Mouse (Mus musculus) small intestine, adult 2 months (tissue): ENCODE results near the gene Sdhaf1. TPM values are rescaled to one million over a fixed set of nuclear protein-coding genes. Genes with fewer than 3 reads are reported as not detected.

Source experiments
- H3K27ac ChIP-seq: fragments of 200-500 bp; 2 replicates; pipeline ENCODE4 v1.5.1; 2012; ENCODE audit warnings: low read depth, low read length, control low read depth, inconsistent platforms; ENCODE audit not compliant: insufficient read depth
- H3K27me3 ChIP-seq: fragments of 200-500 bp; 2 replicates; pipeline ENCODE4 v1.6.1; 2012; ENCODE audit warnings: mild to moderate bottlenecking, moderate library complexity, low read length, inconsistent platforms; ENCODE audit not compliant: control insufficient read depth, insufficient read depth
- H3K36me3 ChIP-seq: fragments of 200-500 bp; 2 replicates; pipeline ENCODE4 v1.6.1; 2012; ENCODE audit warnings: mild to moderate bottlenecking, low read length, control low read depth, inconsistent platforms; ENCODE audit not compliant: control insufficient read depth, insufficient read depth
- H3K4me1 ChIP-seq: fragments of 200-500 bp; 2 replicates; pipeline ENCODE4 v1.6.1; 2012; ENCODE audit warnings: low read length, inconsistent platforms, mixed read lengths; ENCODE audit not compliant: control insufficient read depth, insufficient read depth, insufficient read length
- H3K4me3 ChIP-seq: fragments of 200-500 bp; 2 replicates; pipeline ENCODE4 v1.5.1; 2012; ENCODE audit warnings: low read depth, mild to moderate bottlenecking, control low read depth, inconsistent platforms, low read length, moderate library complexity
- CTCF ChIP-seq: fragments of 200-500 bp; IDR thresholded peaks from 2 replicates; pipeline ENCODE4 v1.5.1; 2012; ENCODE audit warnings: low read depth, mild to moderate bottlenecking, control low read depth, inconsistent platforms, low read length, moderate library complexity, mixed read lengths; ENCODE audit not compliant: insufficient replicate concordance, insufficient read length; ENCODE audit errors: extremely low read depth
- POLR2A ChIP-seq: fragments of 200-500 bp; IDR thresholded peaks from 2 replicates; pipeline ENCODE4 v1.6.1; 2012; ENCODE audit warnings: low read depth, mild to moderate bottlenecking, control low read depth, inconsistent platforms, low read length, moderate library complexity
- WGBS: fragments of 180-500 bp; shearing (Covaris S2); methylation state at CpG from one replicate; pipeline ENCODE4 v1.1.7; 2018; 5-methylcytosine and 5-hydroxymethylcytosine counted together
- polyA plus RNA-seq: library from polyadenylated mRNA; depleted of rRNA; stranded (reverse); fragments of >200 nt; gene quantifications from 2 replicates; pipeline ENCODE4 v1.2.3, GENCODE M21; 2012; rRNA removed

The Sdhaf1 gene
- polyA plus RNA-seq, 1 experiment, result 23.4 TPM

DNA sequence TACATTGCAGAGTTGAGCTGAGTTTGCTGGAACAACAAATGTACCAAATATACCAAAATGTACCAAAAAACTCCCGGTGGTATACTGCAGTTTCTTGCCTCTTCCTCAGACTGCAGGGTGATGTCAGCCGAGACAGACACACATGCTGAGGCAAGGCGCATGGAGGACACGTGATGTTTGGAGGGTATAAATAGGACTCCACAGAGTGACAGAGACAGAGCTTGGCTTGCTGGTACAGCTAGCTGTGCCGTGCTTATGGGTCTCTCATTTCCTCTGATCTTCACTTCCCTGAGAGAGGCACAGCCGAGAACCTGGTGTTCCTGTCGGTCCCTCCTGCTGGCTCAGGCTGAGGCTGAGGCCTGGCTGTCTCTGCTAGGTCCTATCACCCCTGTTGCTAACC lies 41.0 kb downstream of the Sdhaf1 start:
- Histone ChIP-seq H3K4me1 (peaks cover 2% of the 10 kb centered on the region), H3K27me3 (no peaks in the 10 kb centered on the region), H3K4me3 (no peak overlapping the region), H3K36me3 (no peaks in the 10 kb centered on the region), H3K27ac (no peak overlapping the region)
- TF ChIP-seq CTCF (no peak), POLR2A (no peak)
- WGBS, result 82% methylated on average over 7 of the region's 7 CpGs

DNA sequence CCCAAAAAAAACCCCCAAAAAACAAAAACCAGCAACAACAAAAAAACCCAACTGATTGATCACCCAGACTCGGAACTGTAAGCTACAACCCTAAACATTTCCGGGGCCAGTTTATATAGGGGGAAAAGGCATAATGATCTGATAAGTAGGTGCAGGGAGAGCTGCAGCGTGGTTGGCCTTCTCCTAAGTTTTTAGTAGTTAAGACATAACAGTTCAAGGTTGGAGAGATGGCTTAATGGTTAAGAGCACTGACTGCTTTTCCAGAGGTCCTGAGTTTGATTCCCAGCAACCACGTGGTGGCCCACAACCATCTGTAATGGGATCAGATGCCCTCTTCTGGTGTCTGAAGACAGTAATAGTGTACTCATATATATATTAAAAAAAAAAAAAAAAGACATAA lies 42.2 kb downstream of the Sdhaf1 start:
- Histone ChIP-seq H3K4me3 (no peak overlapping the region), H3K27ac (no peak overlapping the region), H3K4me1 (peaks cover 2% of the 10 kb centered on the region), H3K27me3 (no peaks in the 10 kb centered on the region), H3K36me3 (no peaks in the 10 kb centered on the region)
- WGBS, result 71% methylated on average over 4 of the region's 4 CpGs
- TF ChIP-seq POLR2A (no peak), CTCF (no peak)

DNA sequence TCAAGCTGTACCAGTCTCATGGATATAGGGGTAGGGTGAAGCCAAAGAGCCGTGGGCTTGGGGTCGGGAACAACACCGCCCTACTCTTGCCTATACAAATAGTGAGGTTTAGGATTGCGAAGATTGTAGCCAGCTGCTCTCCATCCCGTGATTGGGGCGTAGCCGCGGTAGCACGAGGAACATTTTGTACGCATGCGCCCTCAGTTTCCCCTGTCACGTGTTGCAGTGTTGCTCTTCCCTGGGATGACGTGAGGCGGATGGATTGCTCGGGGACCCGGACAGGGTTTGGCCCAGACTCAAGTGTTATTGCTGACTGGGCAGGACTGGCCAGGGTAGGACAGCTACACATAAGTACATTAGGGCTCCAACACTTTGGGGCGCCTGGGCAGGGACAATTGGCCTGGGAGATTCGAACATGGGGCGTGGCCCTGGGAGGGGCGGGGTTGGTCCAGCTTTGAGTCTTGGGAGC lies 43.0 kb downstream of the Sdhaf1 start:
- Histone ChIP-seq H3K4me1 (peaks cover 2% of the 10 kb centered on the region), H3K27ac (peak overlapping the region; percentile 99)
- WGBS, result 1% methylated on average over 20 of the region's 20 CpGs

DNA sequence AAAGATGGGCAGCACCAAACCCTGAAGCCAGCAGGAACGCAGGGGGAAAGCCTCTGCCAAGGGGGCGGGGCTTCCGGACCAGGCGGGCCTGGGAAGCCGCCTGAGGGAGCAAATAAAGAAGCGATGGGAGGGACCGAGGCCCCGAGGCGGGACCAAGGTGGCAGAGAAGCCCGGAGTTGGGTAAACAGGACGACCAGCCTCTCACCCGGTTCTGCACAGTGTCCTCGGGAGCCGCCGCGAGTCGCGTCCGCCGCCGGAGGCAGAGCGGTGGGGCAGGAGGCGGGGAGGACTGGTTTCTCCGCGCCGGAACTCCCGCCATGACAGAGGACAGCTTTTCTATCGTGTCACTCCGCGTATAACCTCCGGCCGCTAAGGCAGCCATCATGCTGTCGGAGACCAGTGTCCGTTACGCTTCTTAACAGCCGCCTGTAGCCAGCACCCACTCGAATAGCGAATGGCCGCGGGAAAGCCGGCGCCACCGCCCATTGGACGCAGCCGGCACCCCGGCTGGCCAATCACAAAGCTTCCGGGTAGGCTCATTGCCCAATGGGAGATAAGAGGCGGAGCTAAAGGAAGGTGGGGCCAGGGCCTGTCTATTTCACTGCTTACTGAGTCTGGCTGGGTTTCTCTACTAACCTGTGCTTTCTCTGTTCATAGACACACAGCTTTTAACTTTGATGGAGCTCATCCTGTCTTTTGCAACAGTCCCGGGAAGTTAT lies 43.6 kb downstream of the Sdhaf1 start, which contains the start of the genes Thap8 and Wdr62:
Gene Thap8, plus strand, starts transcription at position 144 of the 719 bp plus-strand sequence.
Gene Wdr62, minus strand, starts transcription at position 469 of the 719 bp plus-strand sequence.
- peak within 1 kb of the TSS; percentile 95 for H3K4me3 ChIP-seq
- whole genome bisulfite sequencing, result under 1% methylated on average over 49 of the region's 49 CpGs
- H3K4me1 ChIP-seq, result peaks cover 2% of the 10 kb centered on the region
- no peak for TF ChIP-seq CTCF
- no peak for TF ChIP-seq POLR2A
- no peaks in the 10 kb centered on the region for H3K27me3 ChIP-seq
- no peaks in the 10 kb centered on the region for H3K36me3 ChIP-seq
- H3K27ac ChIP-seq, result peak within 1 kb of the TSS; percentile 99

More for the DNA sequence above, 43.0 kb downstream of the Sdhaf1 start:
- Histone ChIP-seq H3K36me3 (no peaks in the 10 kb centered on the region), H3K4me3 (peak overlapping the region; percentile 95), H3K27me3 (no peaks in the 10 kb centered on the region)
- no peak for TF ChIP-seq POLR2A
- no peak for TF ChIP-seq CTCF

DNA sequence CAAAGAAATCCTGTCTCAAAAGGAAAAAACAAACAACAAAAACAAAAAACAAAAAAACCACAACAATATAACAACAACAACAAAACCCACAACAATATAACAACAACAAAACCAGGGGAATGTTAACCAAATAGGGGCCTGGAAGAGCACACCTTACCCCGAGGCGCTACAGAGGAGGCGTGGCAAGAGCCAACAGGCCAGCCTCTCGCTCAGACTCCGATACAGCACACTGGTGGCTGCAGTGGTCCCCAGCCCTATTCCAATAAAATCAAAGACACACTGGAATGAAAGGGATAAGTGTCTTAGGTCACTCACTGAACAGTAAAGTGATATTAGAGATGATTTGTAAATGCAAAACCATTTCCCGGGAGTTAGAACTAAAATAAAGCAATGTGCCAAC lies 44.2 kb downstream of the Sdhaf1 start:
- Histone ChIP-seq H3K4me3 (peak overlapping the region; percentile 95), H3K36me3 (no peaks in the 10 kb centered on the region), H3K27ac (no peak overlapping the region), H3K27me3 (no peaks in the 10 kb centered on the region), H3K4me1 (peaks cover 2% of the 10 kb centered on the region)
- TF ChIP-seq CTCF (no peak), POLR2A (no peak)
- 1% methylated on average over 6 of the region's 6 CpGs for WGBS

DNA sequence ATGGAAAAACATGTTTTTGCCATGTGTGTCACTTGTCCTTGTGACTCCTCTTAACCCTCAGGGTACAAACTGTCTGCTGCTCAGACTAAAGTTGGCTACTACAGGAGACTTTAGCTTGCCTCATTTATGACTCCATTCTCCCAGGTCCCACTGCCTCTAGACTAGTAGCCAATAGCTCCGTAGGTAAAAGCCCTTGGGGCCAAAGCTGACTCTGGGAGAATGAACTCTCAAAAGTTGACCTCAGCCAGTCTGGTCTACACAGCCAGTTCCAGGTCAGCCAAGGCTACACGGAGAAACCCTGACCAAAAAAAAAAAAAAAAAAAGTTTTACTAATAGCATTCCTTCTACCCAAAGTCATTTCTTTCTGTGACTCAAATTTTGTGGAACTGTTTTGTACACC lies 44.8 kb downstream of the Sdhaf1 start:
- H3K4me1 ChIP-seq, result peaks cover 2% of the 10 kb centered on the region
- no peak overlapping the region for H3K27ac ChIP-seq
- H3K4me3 ChIP-seq, result no peak overlapping the region
- 46% methylated on average over 2 of the region's 2 CpGs for WGBS
- no peak for TF ChIP-seq POLR2A
- TF ChIP-seq CTCF, result no peak
- no peaks in the 10 kb centered on the region for H3K27me3 ChIP-seq
- no peaks in the 10 kb centered on the region for H3K36me3 ChIP-seq

DNA sequence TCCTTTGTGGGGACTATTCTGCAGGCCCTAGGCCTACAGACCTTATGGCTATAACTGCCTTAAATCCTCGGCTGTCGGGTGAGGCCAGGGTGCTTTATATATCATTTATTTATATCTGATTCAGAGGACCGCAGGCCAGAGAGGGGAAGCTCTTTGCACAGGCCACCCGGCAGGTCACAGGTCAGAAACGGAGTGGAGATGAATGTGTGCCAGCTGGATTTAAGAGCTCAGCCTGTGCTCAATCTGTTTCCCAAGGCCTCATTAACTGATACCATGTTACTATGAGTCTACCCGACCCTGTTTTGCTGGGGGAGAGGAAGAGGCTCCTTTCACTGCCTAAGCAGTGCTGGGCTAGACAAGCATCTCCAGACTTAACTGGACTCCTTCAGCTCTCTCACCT lies 49.3 kb downstream of the Sdhaf1 start:
- TF ChIP-seq CTCF (no peak), POLR2A (no peak)
- no peaks in the 10 kb centered on the region for H3K36me3 ChIP-seq
- H3K27me3 ChIP-seq, result no peaks in the 10 kb centered on the region
- no peak overlapping the region for H3K27ac ChIP-seq
- WGBS, result 80% methylated on average over 6 of the region's 6 CpGs
- H3K4me1 ChIP-seq, result no peaks in the 10 kb centered on the region
- H3K4me3 ChIP-seq, result no peak overlapping the region

Other genes with a start within 250 kb of the Sdhaf1 start
- gene Gm26920, start 233.5 kb downstream of the Sdhaf1 start, polyA plus RNA-seq, result 0.06 TPM in 1 of 2 replicates, not detected in the other
- 0.11 and 0.95 TPM in 2 replicates for gene Zfp566, start 233.4 kb downstream of the Sdhaf1 start, polyA plus RNA-seq
- 2.6 and 7.1 TPM in 2 replicates for gene Zfp260, start 229.1 kb downstream of the Sdhaf1 start, polyA plus RNA-seq
- 0.06 and 0.19 TPM in 2 replicates for gene Zfp382, start 202.0 kb downstream of the Sdhaf1 start, polyA plus RNA-seq
- gene Zfp146, start 154.1 kb downstream of the Sdhaf1 start, polyA plus RNA-seq, result 2.6 and 3.0 TPM in 2 replicates
- gene Cox7a1, start 139.8 kb downstream of the Sdhaf1 start, polyA plus RNA-seq, result 47.5 and 165 TPM in 2 replicates
- gene Capns1, start 125.1 kb downstream of the Sdhaf1 start, polyA plus RNA-seq, result 351 and 819 TPM in 2 replicates
- 59.2 and 86.9 TPM in 2 replicates for gene Polr2i, start 91.9 kb downstream of the Sdhaf1 start, polyA plus RNA-seq
- gene Tbcb, start 91.6 kb downstream of the Sdhaf1 start, polyA plus RNA-seq, result 24.6 and 45.2 TPM in 2 replicates
- 0.15 TPM in 1 of 2 replicates, not detected in the other for gene Ovol3, start 88.2 kb downstream of the Sdhaf1 start, polyA plus RNA-seq
- 0.16 TPM in 1 of 2 replicates, not detected in the other for gene Thap8, start 43.8 kb downstream of the Sdhaf1 start, polyA plus RNA-seq
- gene Wdr62, start 43.5 kb downstream of the Sdhaf1 start, polyA plus RNA-seq, result 6.5 and 15.9 TPM in 2 replicates
- gene Clip3, start 32.2 kb downstream of the Sdhaf1 start, polyA plus RNA-seq, result 6.4 and 9.0 TPM in 2 replicates
- gene Alkbh6, start 15.2 kb downstream of the Sdhaf1 start, polyA plus RNA-seq, result 86.9 and 141 TPM in 2 replicates
- gene Syne4, start 9.1 kb downstream of the Sdhaf1 start, polyA plus RNA-seq, result 13.5 and 30.5 TPM in 2 replicates
- 0.36 and 0.63 TPM in 2 replicates for gene E130208F15Rik, start 2.2 kb downstream of the Sdhaf1 start, polyA plus RNA-seq
- 12.7 and 28.1 TPM in 2 replicates for gene Lrfn3, start 38.9 kb upstream of the Sdhaf1 start, polyA plus RNA-seq
- 101 and 135 TPM in 2 replicates for gene Tyrobp, start 89.9 kb upstream of the Sdhaf1 start, polyA plus RNA-seq
- gene Hcst, start 96.0 kb upstream of the Sdhaf1 start, polyA plus RNA-seq, result 33.7 and 56.1 TPM in 2 replicates
- 5.0 and 9.2 TPM in 2 replicates for gene Nfkbid, start 97.8 kb upstream of the Sdhaf1 start, polyA plus RNA-seq
- 32.1 and 193 TPM in 2 replicates for gene Aplp1, start 121.6 kb upstream of the Sdhaf1 start, polyA plus RNA-seq
- gene Kirrel2, start 133.8 kb upstream of the Sdhaf1 start, polyA plus RNA-seq, result 0.18 and 0.27 TPM in 2 replicates
- 0.14 and 7.6 TPM in 2 replicates for gene Nphs1, start 134.4 kb upstream of the Sdhaf1 start, polyA plus RNA-seq
- 0.67 and 19.4 TPM in 2 replicates for gene Prodh2, start 169.7 kb upstream of the Sdhaf1 start, polyA plus RNA-seq
- 8.7 and 12.0 TPM in 2 replicates for gene Arhgap33, start 211.2 kb upstream of the Sdhaf1 start, polyA plus RNA-seq
- gene Hspb6, start 228.3 kb upstream of the Sdhaf1 start, polyA plus RNA-seq, result 47.7 and 52.8 TPM in 2 replicates
- gene Proser3, start 228.4 kb upstream of the Sdhaf1 start, polyA plus RNA-seq, result 3.9 and 5.4 TPM in 2 replicates
- gene Lin37, start 235.9 kb upstream of the Sdhaf1 start, polyA plus RNA-seq, result 23.7 and 37.9 TPM in 2 replicates
- 26.6 and 46.5 TPM in 2 replicates for gene U2af1l4, start 239.4 kb upstream of the Sdhaf1 start, polyA plus RNA-seq
- 1.2 and 1.6 TPM in 2 replicates for gene Gm49396, start 239.4 kb upstream of the Sdhaf1 start, polyA plus RNA-seq
- gene Psenen, start 239.7 kb upstream of the Sdhaf1 start, polyA plus RNA-seq, result 69.3 and 131 TPM in 2 replicates
- gene Igflr1, start 241.5 kb upstream of the Sdhaf1 start, polyA plus RNA-seq, result 7.3 and 11.4 TPM in 2 replicates